Mouse (Mus musculus) lung, postnatal 25 days (tissue): ENCODE results near the gene Ppp1ca.

Experiments
- DNase-seq: peaks from one replicate; pipeline ENCODE4 v3.0.0; 2022; ENCODE audit warnings: low spot score

Gene Ppp1ca

GRCm38 (mm10) chr19:4191528-4192250 is at the start of gene Ppp1ca:
TSS of gene Ppp1ca (plus strand) at chr19:4192065.
- peak; percentile 96 for DNase-seq

GRCm38 (mm10) chr19:4142416-4143173 is 49.3 kb upstream of the Ppp1ca start:
- no peak for DNase-seq

DNA sequence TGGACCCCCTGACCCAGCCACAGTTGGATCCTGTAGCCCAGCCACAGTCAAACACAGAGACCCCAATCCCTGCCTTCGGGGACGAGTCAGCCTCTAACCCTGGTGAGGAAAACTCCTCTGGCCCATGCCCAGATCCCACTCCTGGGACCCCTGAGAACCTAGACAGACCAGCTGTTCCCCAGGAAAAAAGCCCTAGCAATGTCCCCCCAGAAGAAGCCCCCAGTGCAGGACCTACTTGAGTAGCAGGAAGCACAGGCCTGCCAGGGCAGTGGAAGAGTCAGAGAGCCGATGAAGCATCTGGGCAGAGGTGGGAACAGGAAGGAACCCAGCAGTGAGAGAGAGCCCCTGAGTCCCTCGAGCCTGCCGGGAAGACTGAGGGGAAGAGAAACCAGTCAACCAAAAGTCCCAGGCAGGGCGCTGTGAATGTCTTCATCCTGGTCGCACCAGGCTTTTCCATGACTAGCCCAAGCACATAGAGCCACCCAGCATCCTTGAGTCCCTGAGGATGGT is 48.1 kb upstream of the Ppp1ca start, which contains the start of gene Cabp4:
TSS of gene Cabp4 (minus strand) at position 275 of the 510 bp plus-strand sequence.
- DNase-seq, result no peak

- DNase-seq, result no peak
Measured at GRCm38 (mm10) chr19:4144550-4145498, 47.0 kb upstream of the Ppp1ca start.

- no peak for DNase-seq
Measured at GRCm38 (mm10) chr19:4145936-4146335, 45.9 kb upstream of the Ppp1ca start.

GRCm38 (mm10) chr19:4146366-4147021 is 45.4 kb upstream of the Ppp1ca start:
- DNase-seq, result no peak

- no peak for DNase-seq
Measured at GRCm38 (mm10) chr19:4147022-4147405, 44.9 kb upstream of the Ppp1ca start.

GRCm38 (mm10) chr19:4147782-4148490 is 43.9 kb upstream of the Ppp1ca start:
- DNase-seq, result no peak

DNA sequence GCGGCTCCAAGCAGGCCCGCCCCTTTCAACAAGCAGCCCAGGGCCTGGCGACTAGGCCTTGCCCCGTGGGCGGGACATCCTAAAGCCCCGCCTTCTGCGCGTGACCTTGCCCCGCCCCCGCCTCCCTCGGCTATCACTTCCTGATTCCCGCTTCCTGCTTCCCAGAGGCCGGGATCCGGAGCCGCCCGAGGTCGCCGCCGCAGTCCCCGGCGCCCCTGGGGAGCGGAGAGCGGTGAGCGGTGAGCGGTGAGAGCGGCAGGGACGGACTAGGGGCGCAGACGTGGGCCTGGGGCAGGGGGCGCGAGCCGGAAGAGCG is 43.4 kb upstream of the Ppp1ca start, which contains the start of gene Coro1b:
TSS of gene Coro1b (plus strand) at position 129 of the 316 bp plus-strand sequence.
- peak; percentile 98 for DNase-seq

DNA sequence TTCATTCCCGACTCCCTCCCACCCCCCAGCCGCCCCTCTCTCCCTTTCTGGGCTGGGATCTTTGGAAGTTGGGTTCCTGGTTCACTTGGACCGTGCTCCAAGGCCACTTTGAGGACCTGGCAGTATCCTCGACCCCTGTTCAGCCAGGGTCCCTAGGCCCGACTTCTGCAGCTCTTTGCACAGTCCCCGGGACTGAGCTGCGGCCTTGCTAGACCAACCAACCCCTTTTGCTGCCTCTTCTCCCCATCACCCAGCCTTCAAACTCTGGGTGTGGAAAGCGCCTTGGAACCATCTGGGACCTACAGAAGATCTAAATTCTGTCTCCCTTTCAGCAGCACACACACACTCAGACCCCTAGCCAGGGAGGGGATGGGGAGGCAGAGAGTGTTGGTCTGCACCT is 43.0 kb upstream of the Ppp1ca start:
- DNase-seq, result no peak

DNA sequence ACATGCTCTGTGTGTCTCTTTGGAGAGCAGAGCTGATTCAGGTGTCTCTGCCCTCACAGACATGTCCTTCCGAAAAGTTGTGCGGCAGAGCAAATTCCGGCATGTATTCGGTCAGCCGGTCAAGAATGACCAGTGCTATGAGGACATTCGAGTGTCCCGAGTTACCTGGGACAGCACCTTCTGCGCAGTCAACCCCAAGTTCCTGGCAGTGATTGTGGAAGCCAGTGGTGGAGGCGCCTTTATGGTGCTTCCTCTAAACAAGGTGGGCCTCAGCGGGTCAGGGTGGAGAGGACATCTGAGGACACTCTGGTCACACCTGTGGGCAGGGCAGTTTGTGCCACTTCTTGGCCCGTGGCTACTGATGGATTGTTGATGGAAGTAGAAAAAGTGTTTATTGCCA is 42.6 kb upstream of the Ppp1ca start:
- no peak for DNase-seq

GRCm38 (mm10) chr19:4149764-4150461 is 42.0 kb upstream of the Ppp1ca start:
- no peak for DNase-seq

- DNase-seq, result no peak
Measured at GRCm38 (mm10) chr19:4150567-4151487, 41.0 kb upstream of the Ppp1ca start.

DNA sequence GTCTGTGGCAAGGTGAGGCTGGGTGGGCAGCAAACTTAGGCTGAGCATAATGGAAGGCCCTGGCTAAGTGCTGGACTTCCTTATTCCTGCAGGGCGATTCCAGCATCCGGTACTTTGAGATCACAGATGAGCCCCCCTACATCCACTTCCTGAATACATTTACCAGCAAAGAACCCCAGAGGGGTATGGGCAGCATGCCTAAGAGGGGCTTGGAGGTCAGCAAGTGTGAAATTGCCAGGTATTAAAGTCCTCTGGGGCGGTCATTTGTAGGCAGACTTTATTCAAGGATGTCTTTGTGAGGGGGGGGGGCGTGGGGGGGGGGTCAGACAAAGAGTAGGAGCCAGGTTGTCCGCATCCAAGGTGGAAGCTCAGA is 40.4 kb upstream of the Ppp1ca start:
- DNase-seq, result no peak

GRCm38 (mm10) chr19:4151898-4152297 is 40.0 kb upstream of the Ppp1ca start:
- DNase-seq, result no peak

GRCm38 (mm10) chr19:4152445-4153231 is 39.2 kb upstream of the Ppp1ca start:
- DNase-seq, result no peak

DNA sequence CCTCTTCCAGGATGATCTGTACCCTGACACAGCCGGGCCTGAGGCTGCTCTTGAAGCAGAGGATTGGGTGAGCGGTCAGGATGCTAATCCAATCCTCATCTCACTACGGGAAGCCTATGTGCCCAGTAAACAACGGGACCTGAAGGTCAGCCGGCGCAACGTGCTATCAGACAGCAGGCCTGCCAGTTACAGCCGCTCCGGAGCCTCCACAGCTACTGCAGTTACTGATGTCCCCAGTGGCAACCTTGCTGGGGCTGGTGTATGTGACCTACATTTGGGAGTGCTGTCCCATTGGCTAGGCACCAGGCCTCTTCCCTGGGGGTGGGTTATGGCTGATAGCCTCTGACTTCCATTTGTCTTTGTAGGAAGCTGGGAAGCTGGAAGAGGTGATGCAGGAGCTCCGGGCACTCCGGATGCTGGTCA is 38.6 kb upstream of the Ppp1ca start, which contains the start of gene Ptprcap:
TSS of gene Ptprcap (plus strand) at position 373 of the 423 bp plus-strand sequence.
- no peak for DNase-seq
